Mouse (Mus musculus) liver, embryonic 12.5 days (tissue): Measurements from ENCODE around the gene Adamts18. TPM values are rescaled to one million over a fixed set of nuclear protein-coding genes. Genes with fewer than 3 reads are reported as not detected.

Experiments used
- ATAC-seq: fragments of 200-750 bp; cut with Nextera tagmentation; 2 replicates; pipeline ENCODE4 v1.8.0; 2017; ENCODE audit warnings: moderate number of reproducible peaks, mild to moderate bottlenecking, moderate library complexity
- H3K27ac ChIP-seq: fragments of 300-500 bp; sonication (generic); 2 replicates; pipeline ENCODE4 v1.5.1; 2016; ENCODE audit warnings: mild to moderate bottlenecking
- H3K27me3 ChIP-seq: fragments of 300-500 bp; sonication (generic); replicated peaks from 2 replicates; pipeline ENCODE4 v1.6.1; 2016; ENCODE audit warnings: mild to moderate bottlenecking, moderate library complexity
- H3K36me3 ChIP-seq: fragments of 300-500 bp; sonication (generic); 2 replicates; pipeline ENCODE4 v1.6.1; 2016; ENCODE audit warnings: mild to moderate bottlenecking, moderate library complexity
- H3K4me1 ChIP-seq: fragments of 300-500 bp; sonication (generic); 2 replicates; pipeline ENCODE4 v1.6.1; 2016
- H3K4me2 ChIP-seq: fragments of 300-500 bp; sonication (generic); 2 replicates; pipeline ENCODE4 v1.6.1; 2016; ENCODE audit warnings: mild to moderate bottlenecking, moderate library complexity
- H3K4me3 ChIP-seq: fragments of 300-500 bp; sonication (generic); 2 replicates; pipeline ENCODE4 v1.5.1; 2016; ENCODE audit warnings: mild to moderate bottlenecking, moderate library complexity
- H3K9ac ChIP-seq: fragments of 300-500 bp; sonication (generic); 2 replicates; pipeline ENCODE4 v1.6.1; 2016; ENCODE audit warnings: mild to moderate bottlenecking, moderate library complexity
- H3K9me3 ChIP-seq: fragments of 300-500 bp; sonication (generic); replicated peaks from 2 replicates; pipeline ENCODE4 v1.6.1; 2016; ENCODE audit warnings: mild to moderate bottlenecking, moderate library complexity
- WGBS: fragments of 180-500 bp; shearing (Covaris S2); methylation state at CpG from one replicate; pipeline ENCODE4 v1.1.7; 2016; ENCODE audit not compliant: insufficient replicate concordance; 5-methylcytosine and 5-hydroxymethylcytosine counted together
- polyA plus RNA-seq: library from polyadenylated mRNA; unstranded; fragments of >200 nt; fragmentation: Nextera tagmentation; extraction: Ambion mirVana; gene quantifications from 2 replicates; pipeline ENCODE4 v1.2.1, GENCODE M21; 2016

The Adamts18 gene
- polyA plus RNA-seq, 1 experiment from 2014 or later: 0.46 TPM

- ATAC-seq: no peak
- Histone ChIP-seq H3K4me1 (no peaks in the 10 kb centered on the region), H3K9ac (no peak overlapping the region), H3K27me3 (no peaks in the 10 kb centered on the region), H3K9me3 (no peaks in the 10 kb centered on the region), H3K4me3 (no peak overlapping the region), H3K27ac (no peak overlapping the region), H3K4me2 (no peak overlapping the region), H3K36me3 (no peaks in the 10 kb centered on the region)
- WGBS: no CpG with 5 or more reads among the region's 3 CpGs
These were observed 57.5 kb downstream of the Adamts18 start for GRCm38 (mm10) chr8:113791061-113791460.

GRCm38 (mm10) chr8:113783711-113784110 lies 64.8 kb downstream of the Adamts18 start:
- no peaks in the 10 kb centered on the region for H3K36me3 ChIP-seq
- H3K4me2 ChIP-seq: no peak overlapping the region
- H3K27ac ChIP-seq: no peak overlapping the region
- no peaks in the 10 kb centered on the region for H3K4me1 ChIP-seq
- H3K27me3 ChIP-seq: no peaks in the 10 kb centered on the region
- peaks cover 3% of the 10 kb centered on the region; the same call in 1 of the 2 replicates for H3K9me3 ChIP-seq
- ATAC-seq: no peak
- no CpG with 5 or more reads among the region's 3 CpGs for WGBS
- H3K9ac ChIP-seq: no peak overlapping the region
- no peak overlapping the region for H3K4me3 ChIP-seq

GRCm38 (mm10) chr8:113781554-113781953 lies 67.0 kb downstream of the Adamts18 start:
- 40% methylated on average over 2 of the region's 2 CpGs for WGBS
- Histone ChIP-seq H3K9ac (no peak overlapping the region), H3K27me3 (no peaks in the 10 kb centered on the region), H3K4me1 (no peaks in the 10 kb centered on the region), H3K4me3 (no peak overlapping the region), H3K9me3 (peaks cover 4% of the 10 kb centered on the region; the same call in 1 of the 2 replicates), H3K4me2 (no peak overlapping the region), H3K36me3 (no peaks in the 10 kb centered on the region), H3K27ac (no peak overlapping the region)
- ATAC-seq: no peak

DNA sequence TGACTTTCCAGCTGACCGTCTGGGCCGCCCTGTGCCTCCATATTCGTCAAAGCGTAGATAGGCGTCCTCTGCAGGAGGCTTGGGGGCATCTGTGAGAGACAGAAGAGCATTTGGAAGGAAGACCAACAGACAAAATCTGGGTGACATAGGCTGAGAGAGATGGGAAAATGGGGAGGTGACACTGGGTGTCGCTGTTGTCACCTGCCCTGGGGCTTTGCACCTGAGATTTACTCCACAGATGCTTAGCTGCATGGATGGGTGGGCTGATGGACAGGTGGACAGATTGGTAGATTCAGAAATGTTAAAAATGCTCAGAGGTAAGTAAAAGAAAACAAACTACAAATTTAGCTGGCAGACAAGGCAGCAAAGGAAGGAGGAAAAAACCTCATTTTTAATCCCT lies 73.2 kb downstream of the Adamts18 start:
- ATAC-seq: no peak
- peaks cover 4% of the 10 kb centered on the region; the same call in 1 of the 2 replicates for H3K9me3 ChIP-seq
- H3K4me3 ChIP-seq: no peak overlapping the region
- H3K4me2 ChIP-seq: no peak overlapping the region
- no peaks in the 10 kb centered on the region for H3K27me3 ChIP-seq
- 66% methylated on average over 6 of the region's 6 CpGs for WGBS
- no peak overlapping the region for H3K27ac ChIP-seq
- H3K4me1 ChIP-seq: no peaks in the 10 kb centered on the region
- H3K36me3 ChIP-seq: no peaks in the 10 kb centered on the region
- H3K9ac ChIP-seq: no peak overlapping the region

GRCm38 (mm10) chr8:113768861-113769410 lies 79.6 kb downstream of the Adamts18 start:
- no peaks in the 10 kb centered on the region for H3K4me1 ChIP-seq
- H3K4me3 ChIP-seq: no peak overlapping the region
- no peak overlapping the region for H3K9ac ChIP-seq
- no peak overlapping the region for H3K4me2 ChIP-seq
- no peak overlapping the region for H3K27ac ChIP-seq
- no peaks in the 10 kb centered on the region for H3K9me3 ChIP-seq
- WGBS: 62% methylated on average over 8 of the region's 8 CpGs
- ATAC-seq: no peak
- no peaks in the 10 kb centered on the region for H3K36me3 ChIP-seq
- no peaks in the 10 kb centered on the region for H3K27me3 ChIP-seq

DNA sequence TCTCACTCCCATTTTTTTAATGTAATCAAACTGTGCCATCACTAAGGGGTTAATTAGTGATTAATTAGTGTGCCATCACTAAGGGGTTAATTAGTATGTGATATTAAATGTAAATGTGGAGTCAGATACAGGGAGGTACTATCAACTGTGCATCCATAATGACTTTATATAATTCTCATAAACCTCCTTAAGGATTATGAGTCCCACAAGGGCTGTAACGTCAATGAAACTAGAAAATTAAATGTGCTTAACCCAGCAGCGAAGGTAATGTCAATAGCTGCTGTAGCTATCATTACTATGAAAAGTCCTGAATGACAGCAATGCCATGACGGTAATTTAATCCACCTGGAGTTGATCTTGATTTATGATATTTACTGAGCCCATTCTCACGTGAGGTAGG lies 83.4 kb downstream of the Adamts18 start:
- H3K4me1 ChIP-seq: no peaks in the 10 kb centered on the region
- no peak for ATAC-seq
- no peaks in the 10 kb centered on the region for H3K9me3 ChIP-seq
- no peak overlapping the region for H3K27ac ChIP-seq
- H3K36me3 ChIP-seq: no peaks in the 10 kb centered on the region
- no peak overlapping the region for H3K4me2 ChIP-seq
- WGBS: 64% methylated on average over 4 of the region's 4 CpGs
- H3K9ac ChIP-seq: no peak overlapping the region
- no peaks in the 10 kb centered on the region for H3K27me3 ChIP-seq
- H3K4me3 ChIP-seq: no peak overlapping the region

- no peaks in the 10 kb centered on the region for H3K4me1 ChIP-seq
These were observed 84.8 kb downstream of the Adamts18 start for GRCm38 (mm10) chr8:113763592-113764355.

DNA sequence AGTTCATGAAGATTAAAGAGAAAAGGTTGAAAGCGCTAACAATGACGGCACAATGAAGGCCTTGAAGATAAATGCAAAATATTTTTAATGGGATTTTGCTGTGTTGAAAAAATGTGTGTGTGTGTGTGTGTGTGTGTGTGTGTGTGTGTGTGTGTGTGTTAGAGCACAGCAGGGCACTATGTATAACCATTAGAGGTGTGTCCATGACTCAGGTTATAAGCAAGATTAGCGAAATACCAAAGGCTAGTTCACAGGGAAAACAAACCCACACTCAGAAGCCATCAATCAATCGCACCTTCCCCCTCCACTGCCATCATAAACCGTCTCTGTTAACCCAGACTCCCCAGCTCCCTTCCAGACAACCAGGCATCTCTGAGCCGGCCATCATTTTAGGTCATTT lies 86.4 kb downstream of the Adamts18 start:
- Histone ChIP-seq H3K36me3 (no peaks in the 10 kb centered on the region), H3K9me3 (no peaks in the 10 kb centered on the region), H3K9ac (no peak overlapping the region), H3K4me1 (no peaks in the 10 kb centered on the region), H3K27ac (no peak overlapping the region), H3K4me3 (no peak overlapping the region), H3K27me3 (no peaks in the 10 kb centered on the region), H3K4me2 (no peak overlapping the region)
- ATAC-seq: no peak
- WGBS: 59% methylated on average over 6 of the region's 6 CpGs

More at GRCm38 (mm10) chr8:113763592-113764355, 84.8 kb downstream of the Adamts18 start:
- Histone ChIP-seq H3K27ac (no peak overlapping the region), H3K4me2 (no peak overlapping the region), H3K36me3 (no peaks in the 10 kb centered on the region), H3K4me3 (no peak overlapping the region), H3K9me3 (no peaks in the 10 kb centered on the region), H3K27me3 (no peaks in the 10 kb centered on the region), H3K9ac (no peak overlapping the region)
- WGBS: 50% methylated on average over 10 of the region's 10 CpGs
- ATAC-seq: no peak

GRCm38 (mm10) chr8:113755866-113756265 lies 92.7 kb downstream of the Adamts18 start:
- Histone ChIP-seq H3K4me2 (no peak overlapping the region), H3K4me3 (no peak overlapping the region), H3K36me3 (no peaks in the 10 kb centered on the region), H3K4me1 (no peaks in the 10 kb centered on the region), H3K9me3 (no peaks in the 10 kb centered on the region), H3K27me3 (no peaks in the 10 kb centered on the region), H3K27ac (no peak overlapping the region), H3K9ac (no peak overlapping the region)
- WGBS: 64% methylated on average over 5 of the region's 5 CpGs
- ATAC-seq: no peak

GRCm38 (mm10) chr8:113753153-113753552 lies 95.4 kb downstream of the Adamts18 start:
- no peak for ATAC-seq
- no peak overlapping the region for H3K4me2 ChIP-seq
- WGBS: 53% methylated on average over 2 of the region's 2 CpGs

GRCm38 (mm10) chr8:113752349-113752748 lies 96.2 kb downstream of the Adamts18 start:
- 71% methylated on average over 3 of the region's 3 CpGs for WGBS
- H3K36me3 ChIP-seq: no peaks in the 10 kb centered on the region
- ATAC-seq: no peak

More at GRCm38 (mm10) chr8:113753153-113753552, 95.4 kb downstream of the Adamts18 start:
- Histone ChIP-seq H3K27ac (no peak overlapping the region), H3K36me3 (no peaks in the 10 kb centered on the region), H3K4me3 (no peak overlapping the region), H3K4me1 (no peaks in the 10 kb centered on the region), H3K9ac (no peak overlapping the region), H3K9me3 (no peaks in the 10 kb centered on the region), H3K27me3 (no peaks in the 10 kb centered on the region)

GRCm38 (mm10) chr8:113735496-113736060 lies 113.0 kb downstream of the Adamts18 start:
- Histone ChIP-seq H3K4me2 (no peak overlapping the region), H3K4me3 (no peak overlapping the region), H3K27ac (no peak overlapping the region), H3K36me3 (no peaks in the 10 kb centered on the region), H3K4me1 (no peaks in the 10 kb centered on the region), H3K9me3 (0 out of 2 replicates have a peak, but pooled peaks cover 3% of the 10 kb centered on the region), H3K9ac (no peak overlapping the region), H3K27me3 (no peaks in the 10 kb centered on the region)
- ATAC-seq: no peak
- WGBS: 63% methylated on average over 9 of the region's 9 CpGs

More at GRCm38 (mm10) chr8:113752349-113752748, 96.2 kb downstream of the Adamts18 start:
- H3K4me2 ChIP-seq: no peak overlapping the region
- no peak overlapping the region for H3K9ac ChIP-seq
- no peak overlapping the region for H3K4me3 ChIP-seq
- no peaks in the 10 kb centered on the region for H3K9me3 ChIP-seq
- no peaks in the 10 kb centered on the region for H3K27me3 ChIP-seq
- no peaks in the 10 kb centered on the region for H3K4me1 ChIP-seq
- no peak overlapping the region for H3K27ac ChIP-seq
